ENCODE assay signal across 13 mouse cellular contexts in genomic region chr6:99377716-99378115, GRCm38 (mm10).
DNase-seq lines count a peak whose midpoint lies in the region; ATAC-seq and TF ChIP-seq lines count a peak whose summit lies in the region.
"Had no signal": no experiment of that assay in that cellular context is flagged by ENCODE, and none has a peak within 500 bp of the region (broad histone marks: within the 10 kb centered on the region; RNA-seq: fewer than 3 reads in every experiment).

No protein-coding gene starts in this region.

- DNase-seq in forebrain, embryonic 10.5 days (ENCODE audit: extremely low spot score, low spot score), result no peak
- no peak for DNase-seq in forebrain, postnatal 0 days
- no peak for DNase-seq in heart, postnatal 10 days
- DNase-seq in left cerebral cortex, postnatal 4 days, result peak; percentile 21
- DNase-seq in left cerebral cortex, adult 18-20 months (ENCODE audit: low spot score in 2 of 2), result no peak
- DNase-seq in retina, embryonic 14.5 days (ENCODE audit: low spot score), result no peak
- DNase-seq: midbrain, embryonic 14.5 days; thymus, adult 2 months had no signal

- H3K4me3 ChIP-seq in forebrain, embryonic 10.5 days, result no peak overlapping the region
- H3K4me3 ChIP-seq in forebrain, postnatal 0 days (ENCODE audit: low read depth, low read length), result no peak overlapping the region
- no peak overlapping the region for H3K4me3 ChIP-seq in heart, embryonic 14.5 days (ENCODE audit: control insufficient read depth in 1 of 2, insufficient read depth in 1 of 2, low read depth in 1 of 2, low read length in 2 of 2)
- H3K4me3 ChIP-seq in brown adipose tissue, adult 24 weeks (ENCODE audit: insufficient read depth, low read depth, low read length), result no peak overlapping the region
- H3K4me3 ChIP-seq: embryonic facial prominence, embryonic 13.5 days had no signal

- peak overlapping the region; percentile 1; the same call in 1 of the 2 replicates for H3K27ac ChIP-seq in forebrain, embryonic 10.5 days
- H3K27ac ChIP-seq in forebrain, postnatal 0 days (ENCODE audit: low read depth, low read length), result no peak overlapping the region
- H3K27ac ChIP-seq in heart, embryonic 14.5 days (replicated peaks in 1 of 2; ENCODE audit: control insufficient read depth in 1 of 2, insufficient read depth in 1 of 2, low read depth in 2 of 2, low read length in 2 of 2), result peak overlapping the region; percentile 31 to 71; a peak in 2 of 4 replicates
- H3K27ac ChIP-seq in brown adipose tissue, adult 24 weeks (replicated peaks; ENCODE audit: low read depth, low read length), result peak overlapping the region; percentile 63
- H3K27ac ChIP-seq: embryonic facial prominence, embryonic 13.5 days; macrophage had no signal

- WGBS in forebrain, embryonic 10.5 days, result 74% methylated on average over 4 of the region's 4 CpGs
- WGBS in forebrain, postnatal 0 days, result 39% methylated on average over 4 of the region's 4 CpGs
- WGBS in heart, embryonic 14.5 days, result 65% methylated on average over 4 of the region's 4 CpGs

- H3K9ac ChIP-seq in forebrain, postnatal 0 days, result no peak overlapping the region
- H3K9ac ChIP-seq in heart, embryonic 14.5 days (ENCODE audit: low read length), result no peak overlapping the region
- H3K9ac ChIP-seq: embryonic facial prominence, embryonic 13.5 days had no signal

- no peaks in the 10 kb centered on the region for H3K27me3 ChIP-seq in forebrain, embryonic 10.5 days (ENCODE audit: poor library complexity, severe bottlenecking)
- no peaks in the 10 kb centered on the region for H3K27me3 ChIP-seq in forebrain, postnatal 0 days (ENCODE audit: insufficient read depth, low read length)
- H3K27me3 ChIP-seq in heart, embryonic 14.5 days (ENCODE audit: control insufficient read depth, insufficient read depth, low read length), result no peaks in the 10 kb centered on the region
- H3K27me3 ChIP-seq: embryonic facial prominence, embryonic 13.5 days had no signal

- H3K4me2 ChIP-seq in forebrain, postnatal 0 days (ENCODE audit: low read depth), result no peak overlapping the region
- H3K4me2 ChIP-seq in heart, embryonic 14.5 days (ENCODE audit: low read length), result no peak overlapping the region
- H3K4me2 ChIP-seq: embryonic facial prominence, embryonic 13.5 days; liver, embryonic 11.5 days had no signal

- no peak for ATAC-seq in forebrain, postnatal 0 days
- no peak for ATAC-seq in heart, embryonic 14.5 days (ENCODE audit: insufficient number of reproducible peaks, insufficient read depth, low FRiP score, low read depth)

- TF ChIP-seq CTCF in forebrain, postnatal 0 days (IDR thresholded peaks at IDR 0.05; ENCODE audit: low read depth), result no peak

- H3K36me3 ChIP-seq in forebrain, embryonic 10.5 days (replicated peaks), result peaks cover 8% of the 10 kb centered on the region; the same call in 1 of the 2 replicates
- H3K36me3 ChIP-seq in forebrain, postnatal 0 days (ENCODE audit: insufficient read depth), result no peaks in the 10 kb centered on the region
- H3K36me3 ChIP-seq in heart, embryonic 14.5 days (ENCODE audit: control insufficient read depth, insufficient read depth, low read length), result no peaks in the 10 kb centered on the region
- H3K36me3 ChIP-seq: embryonic facial prominence, embryonic 13.5 days had no signal

- H3K4me1 ChIP-seq in forebrain, embryonic 10.5 days, result peaks cover 63% of the 10 kb centered on the region
- H3K4me1 ChIP-seq in forebrain, postnatal 0 days (ENCODE audit: insufficient read depth), result peaks cover 15% of the 10 kb centered on the region
- peaks cover 18 to 27% of the 10 kb centered on the region in 2 experiments for H3K4me1 ChIP-seq in heart, embryonic 14.5 days (ENCODE audit: control insufficient read depth in 2 of 2, insufficient read depth in 2 of 2, low read length in 2 of 2)
- peaks cover 44% of the 10 kb centered on the region for H3K4me1 ChIP-seq in brown adipose tissue, adult 24 weeks (ENCODE audit: control insufficient read depth, insufficient read depth, insufficient read length, low read length)

- H3K9me3 ChIP-seq in forebrain, embryonic 10.5 days, result no peaks in the 10 kb centered on the region
- H3K9me3 ChIP-seq in forebrain, postnatal 0 days (ENCODE audit: low read length), result no peaks in the 10 kb centered on the region
- no peaks in the 10 kb centered on the region for H3K9me3 ChIP-seq in heart, embryonic 14.5 days (ENCODE audit: control insufficient read depth, low read length)
- H3K9me3 ChIP-seq: embryonic facial prominence, embryonic 13.5 days had no signal

- intact Hi-C loops in heart, postnatal 10 days (cut with DNase I), result no loop called here
- intact Hi-C loops in left cerebral cortex, postnatal 4 days (cut with DNase I), result no loop called here
